Mouse (Mus musculus): ENCODE measurements around the gene Csgalnact2. TPM values are rescaled to one million over a fixed set of nuclear protein-coding genes. Genes with fewer than 3 reads are reported as not detected.

Csgalnact2 gene
- polyA plus RNA-seq, 1 experiment from 2014 or later = 19.8 TPM

DNA sequence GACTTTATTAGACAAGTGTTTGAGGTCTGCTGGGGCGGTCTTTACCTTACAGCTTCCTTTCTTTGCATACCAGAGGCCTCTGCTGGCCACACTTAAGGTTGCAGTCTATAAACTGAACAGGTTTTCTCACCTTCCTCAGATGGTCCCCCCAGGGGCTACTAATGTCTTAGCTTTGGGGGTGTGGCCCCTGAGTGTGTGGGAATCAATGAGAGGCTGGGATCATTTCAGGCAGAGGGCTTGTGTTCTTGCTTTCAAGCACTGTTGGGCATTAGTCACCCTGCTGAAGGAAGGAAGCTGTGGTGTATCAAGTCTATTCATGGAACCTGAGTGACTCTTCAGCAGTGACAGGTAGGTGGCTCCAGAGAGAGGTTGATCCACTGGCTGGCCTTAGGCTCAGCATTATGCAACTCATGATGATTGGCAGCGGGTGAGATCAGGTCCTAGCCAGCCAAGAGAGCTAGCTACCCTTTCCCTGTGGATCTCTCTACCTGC lies 39.6 kb downstream of the Csgalnact2 start:
- Histone ChIP-seq H3K27ac (no peak overlapping the region), H3K4me3 (ENCODE audit: inconsistent target) (no peak overlapping the region), H3K79me2 (ENCODE audit: inconsistent target) (no peaks in the 10 kb centered on the region), H3K36me3 (ENCODE audit: inconsistent target) (no peaks in the 10 kb centered on the region)
- WGBS (ENCODE audit: missing documents) = 50% methylated on average over 2 of the region's 2 CpGs

DNA sequence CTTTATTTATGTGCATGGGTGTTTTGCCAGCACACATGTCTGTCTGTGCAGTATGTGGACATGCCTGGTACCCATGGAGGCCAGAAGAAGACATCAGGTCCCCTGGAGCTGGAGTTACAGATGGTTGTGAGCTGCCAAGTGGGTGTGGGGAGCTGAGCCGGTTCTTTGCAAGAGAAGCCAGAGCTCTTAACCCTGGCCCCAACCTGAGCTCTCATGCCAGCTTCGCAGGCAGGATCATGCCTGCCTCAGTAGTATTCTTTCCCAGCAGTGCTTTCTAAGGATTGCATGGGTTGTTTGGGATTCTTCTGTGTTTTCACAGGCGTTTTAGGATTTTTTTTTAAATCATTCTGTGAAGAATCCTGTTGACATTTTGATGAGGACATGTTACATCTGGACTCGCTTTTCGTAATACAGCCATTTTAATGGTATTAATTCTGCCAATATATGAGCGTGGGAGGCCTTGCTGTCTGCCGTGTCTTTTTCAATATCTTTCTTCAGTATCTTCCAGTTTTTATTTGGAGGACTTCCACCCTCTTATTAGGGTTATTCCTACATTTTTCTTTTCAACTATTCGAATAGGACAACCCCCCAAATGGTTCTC lies 41.1 kb downstream of the Csgalnact2 start:
- H3K79me2 ChIP-seq (ENCODE audit: inconsistent target) = no peaks in the 10 kb centered on the region
- H3K36me3 ChIP-seq (ENCODE audit: inconsistent target) = no peaks in the 10 kb centered on the region
- H3K27ac ChIP-seq = no peak overlapping the region
- 96% methylated on average over 8 of the region's 8 CpGs for WGBS (ENCODE audit: missing documents)
- H3K4me3 ChIP-seq (ENCODE audit: inconsistent target) = no peak overlapping the region

DNA sequence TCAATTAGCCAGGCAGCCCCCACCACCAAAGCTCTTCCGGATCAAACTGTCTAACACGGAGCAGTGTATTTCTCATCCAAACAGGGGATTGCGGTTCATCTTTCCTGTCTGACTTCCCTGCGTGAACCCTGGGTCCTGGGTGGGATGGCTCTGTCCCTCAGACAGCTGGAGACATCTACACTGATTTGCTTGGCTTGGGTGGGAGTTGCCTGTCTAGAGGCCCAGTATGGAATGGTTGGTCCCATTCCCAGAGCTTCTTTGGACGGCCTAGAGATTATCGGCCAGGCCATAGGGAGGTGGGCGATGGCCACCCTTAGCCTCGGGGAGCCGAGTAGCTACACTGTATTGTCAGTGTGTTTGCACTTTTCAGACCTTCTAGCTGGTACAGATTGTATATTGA lies 48.1 kb downstream of the Csgalnact2 start:
- Histone ChIP-seq H3K27ac (no peak overlapping the region), H3K79me2 (ENCODE audit: inconsistent target) (no peaks in the 10 kb centered on the region), H3K36me3 (ENCODE audit: inconsistent target) (no peaks in the 10 kb centered on the region), H3K4me3 (ENCODE audit: inconsistent target) (no peak overlapping the region)
- 96% methylated on average over 9 of the region's 9 CpGs for WGBS (ENCODE audit: missing documents)

DNA sequence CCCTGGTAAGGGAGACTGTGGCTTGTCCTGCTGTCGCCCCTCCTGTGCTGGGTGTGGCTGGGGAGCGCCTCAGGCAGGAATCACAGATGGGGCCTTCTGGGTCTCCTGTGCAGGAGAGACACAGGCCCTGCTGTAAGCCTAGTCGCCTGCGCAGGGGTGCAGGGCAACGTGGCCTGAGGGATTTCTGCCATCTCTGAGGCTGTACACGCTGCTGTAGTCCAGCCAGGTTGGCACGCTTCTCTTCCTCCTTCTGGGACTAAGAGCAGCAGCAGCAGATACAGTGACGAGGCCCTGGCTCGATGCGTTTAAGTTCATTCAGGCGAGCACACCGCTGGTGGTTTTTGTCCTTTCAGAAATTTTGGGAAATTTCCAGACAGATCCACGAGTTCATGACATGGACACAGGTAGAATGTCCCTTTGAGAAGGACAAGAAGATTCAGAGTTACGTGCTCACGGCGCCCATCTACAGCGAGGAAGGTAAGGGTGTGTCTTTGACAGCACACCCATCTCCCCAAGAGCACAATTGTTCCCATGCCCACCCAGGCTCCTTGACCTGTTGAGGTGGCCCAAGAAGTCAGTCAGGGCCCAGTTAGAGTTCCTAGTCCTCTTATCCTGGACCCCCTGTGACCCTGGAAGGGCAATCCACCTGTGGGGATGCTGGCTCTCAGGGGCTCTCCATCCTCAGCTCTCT lies 50.0 kb downstream of the Csgalnact2 start:
- no peak overlapping the region for H3K27ac ChIP-seq
- H3K36me3 ChIP-seq (ENCODE audit: inconsistent target) = no peaks in the 10 kb centered on the region
- WGBS (ENCODE audit: missing documents) = 91% methylated on average over 17 of the region's 17 CpGs
- H3K4me3 ChIP-seq (ENCODE audit: inconsistent target) = no peak overlapping the region
- H3K79me2 ChIP-seq (ENCODE audit: inconsistent target) = no peaks in the 10 kb centered on the region

DNA sequence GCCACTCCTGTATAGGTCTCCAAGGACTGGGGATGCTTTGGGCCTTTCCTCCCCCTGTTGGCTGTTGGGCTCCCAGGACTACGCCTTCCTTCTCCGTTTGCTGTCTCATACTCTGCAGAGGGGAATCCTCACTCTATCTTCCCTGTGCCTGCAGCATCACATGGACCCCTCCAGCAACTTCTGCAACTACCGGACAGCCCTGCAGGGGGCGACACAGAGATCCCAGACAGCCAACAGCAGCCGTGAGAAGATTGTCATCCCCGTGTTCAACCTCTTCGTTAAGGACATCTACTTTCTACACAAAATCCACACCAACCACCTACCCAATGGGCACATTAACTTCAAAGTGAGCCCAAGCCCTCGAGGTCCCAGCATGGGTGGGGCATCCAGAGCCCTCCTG lies 51.0 kb downstream of the Csgalnact2 start:
- WGBS (ENCODE audit: missing documents) = 69% methylated on average over 8 of the region's 8 CpGs
- H3K36me3 ChIP-seq (ENCODE audit: inconsistent target) = no peaks in the 10 kb centered on the region
- no peaks in the 10 kb centered on the region for H3K79me2 ChIP-seq (ENCODE audit: inconsistent target)
- H3K4me3 ChIP-seq (ENCODE audit: inconsistent target) = no peak overlapping the region
- H3K27ac ChIP-seq = no peak overlapping the region

DNA sequence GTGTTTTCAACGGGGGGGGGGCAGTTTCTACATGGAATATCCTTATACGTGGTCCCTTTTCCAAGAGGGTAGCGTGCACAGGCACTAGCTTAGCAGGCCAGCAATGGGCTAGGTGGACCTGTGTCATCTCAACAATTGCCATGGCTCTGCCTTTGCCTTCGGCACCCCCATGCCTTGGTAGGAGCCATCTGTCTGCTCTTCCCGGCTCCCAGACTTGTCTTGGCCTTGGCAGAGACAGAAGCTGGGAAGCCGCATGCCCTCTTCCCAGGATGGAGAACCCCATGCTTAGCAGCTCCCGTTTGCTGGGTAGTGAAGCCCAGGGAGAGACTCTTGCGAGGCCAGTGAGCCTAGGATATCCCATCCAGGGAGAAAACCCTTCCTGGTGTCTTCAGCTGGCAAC lies 54.3 kb downstream of the Csgalnact2 start:
- Histone ChIP-seq H3K79me2 (ENCODE audit: inconsistent target) (no peaks in the 10 kb centered on the region), H3K36me3 (ENCODE audit: inconsistent target) (no peaks in the 10 kb centered on the region), H3K27ac (no peak overlapping the region), H3K4me3 (ENCODE audit: inconsistent target) (no peak overlapping the region)
- WGBS (ENCODE audit: missing documents) = 89% methylated on average over 8 of the region's 8 CpGs

DNA sequence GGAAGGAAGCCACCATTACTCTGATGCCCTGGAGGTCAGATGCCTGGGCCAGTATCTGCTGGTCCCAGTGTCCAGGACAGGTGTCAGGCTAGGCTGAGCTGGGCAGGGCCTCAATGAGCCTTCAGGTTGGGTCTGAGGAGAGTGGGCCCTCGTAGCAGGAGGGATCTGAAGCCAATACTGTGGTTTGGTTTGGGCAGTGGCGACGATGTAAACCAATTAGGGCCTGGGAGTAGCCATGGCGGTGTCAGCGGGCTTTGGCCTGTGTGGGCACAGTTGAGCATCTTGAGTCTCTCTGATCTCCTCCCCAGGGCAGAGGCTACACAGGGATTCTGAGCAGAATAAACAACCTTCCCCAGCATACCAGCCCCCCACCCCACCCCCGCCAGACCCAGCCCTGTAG lies 55.3 kb downstream of the Csgalnact2 start:
- 89% methylated on average over 6 of the region's 6 CpGs for WGBS (ENCODE audit: missing documents)
- Histone ChIP-seq H3K4me3 (ENCODE audit: inconsistent target) (no peak overlapping the region), H3K27ac (no peak overlapping the region), H3K79me2 (ENCODE audit: inconsistent target) (no peaks in the 10 kb centered on the region), H3K36me3 (ENCODE audit: inconsistent target) (no peaks in the 10 kb centered on the region)

DNA sequence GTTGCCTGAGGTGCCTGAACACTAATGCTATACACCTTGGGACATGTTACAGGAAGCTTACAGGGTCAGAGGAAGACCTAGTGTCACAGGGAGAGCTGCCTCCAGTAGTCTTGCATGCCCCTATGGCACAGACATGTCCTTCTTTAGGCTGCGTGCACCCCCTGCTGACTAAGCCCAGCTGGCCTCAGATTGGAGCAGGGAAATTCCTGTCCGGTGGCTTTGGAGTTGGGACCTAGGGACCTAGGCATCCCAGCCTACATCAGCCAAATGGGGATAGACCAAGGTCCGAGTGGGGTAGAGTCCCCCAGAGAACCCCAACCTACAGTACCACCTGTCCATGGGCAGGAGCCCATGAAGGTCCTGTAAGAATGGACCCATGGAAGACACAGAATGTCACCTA lies 56.6 kb downstream of the Csgalnact2 start:
- Histone ChIP-seq H3K79me2 (ENCODE audit: inconsistent target) (no peaks in the 10 kb centered on the region), H3K4me3 (ENCODE audit: inconsistent target) (no peak overlapping the region), H3K36me3 (ENCODE audit: inconsistent target) (no peaks in the 10 kb centered on the region), H3K27ac (no peak overlapping the region)
- 94% methylated on average over 3 of the region's 3 CpGs for WGBS (ENCODE audit: missing documents)

DNA sequence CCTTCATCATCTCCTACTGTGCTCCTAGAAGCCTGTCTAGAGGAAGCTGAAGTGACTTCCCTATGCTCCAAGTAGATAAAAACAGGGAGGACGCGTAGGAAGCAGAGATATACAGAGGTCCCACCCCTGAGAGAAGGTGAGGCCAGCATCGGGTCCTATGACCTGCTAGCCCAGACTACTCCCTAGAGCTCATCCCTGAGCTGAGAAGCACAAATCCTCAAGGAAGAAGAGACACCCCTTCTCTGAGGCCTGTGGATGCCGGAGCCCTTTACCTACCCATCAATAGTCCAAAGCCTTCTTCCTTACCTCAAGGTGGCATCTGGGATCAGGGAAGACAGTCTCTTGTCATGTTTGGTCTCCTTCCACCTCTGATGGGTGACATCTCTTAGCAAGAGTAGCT lies 58.2 kb downstream of the Csgalnact2 start:
- no peaks in the 10 kb centered on the region for H3K36me3 ChIP-seq (ENCODE audit: inconsistent target)
- WGBS (ENCODE audit: missing documents) = 96% methylated on average over 4 of the region's 4 CpGs
- no peak overlapping the region for H3K4me3 ChIP-seq (ENCODE audit: inconsistent target)
- H3K27ac ChIP-seq = no peak overlapping the region
- no peaks in the 10 kb centered on the region for H3K79me2 ChIP-seq (ENCODE audit: inconsistent target)

DNA sequence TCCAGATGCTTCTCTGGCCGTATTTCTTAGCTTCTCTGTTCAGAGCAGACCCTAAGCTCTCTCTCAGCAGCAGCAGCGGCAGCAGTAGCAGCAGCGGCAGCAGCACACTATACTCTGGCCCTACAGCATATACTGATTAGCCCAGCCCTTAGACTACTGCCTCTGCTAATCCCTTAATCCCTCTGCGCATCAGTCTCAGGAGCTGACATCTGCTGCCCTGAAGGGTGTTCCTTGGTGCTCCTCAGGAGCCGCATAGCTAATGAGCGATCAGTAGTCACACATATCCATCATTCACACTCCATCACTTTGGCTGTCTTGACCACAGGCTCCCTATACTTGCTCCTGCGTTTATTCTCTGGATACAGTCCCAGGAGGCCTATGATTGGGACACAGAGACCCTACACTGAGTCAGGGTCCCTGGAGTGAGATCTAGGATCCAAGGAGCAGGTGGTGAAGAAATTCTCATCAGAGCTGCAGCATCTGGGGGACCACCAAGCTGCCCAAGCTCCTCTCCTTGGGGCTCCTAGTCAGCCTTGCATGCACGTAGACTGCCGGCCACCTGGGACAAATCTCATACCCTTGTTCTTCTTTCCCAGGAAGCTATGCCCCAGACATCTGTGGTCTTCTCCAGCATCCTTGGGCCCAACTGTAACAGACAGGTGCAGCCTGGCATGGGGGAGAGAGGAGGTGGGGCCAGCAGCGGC lies 59.0 kb downstream of the Csgalnact2 start:
- Histone ChIP-seq H3K79me2 (ENCODE audit: inconsistent target) (no peaks in the 10 kb centered on the region), H3K4me3 (ENCODE audit: inconsistent target) (no peak overlapping the region), H3K36me3 (ENCODE audit: inconsistent target) (no peaks in the 10 kb centered on the region), H3K27ac (no peak overlapping the region)
- WGBS (ENCODE audit: missing documents) = 93% methylated on average over 10 of the region's 10 CpGs

DNA sequence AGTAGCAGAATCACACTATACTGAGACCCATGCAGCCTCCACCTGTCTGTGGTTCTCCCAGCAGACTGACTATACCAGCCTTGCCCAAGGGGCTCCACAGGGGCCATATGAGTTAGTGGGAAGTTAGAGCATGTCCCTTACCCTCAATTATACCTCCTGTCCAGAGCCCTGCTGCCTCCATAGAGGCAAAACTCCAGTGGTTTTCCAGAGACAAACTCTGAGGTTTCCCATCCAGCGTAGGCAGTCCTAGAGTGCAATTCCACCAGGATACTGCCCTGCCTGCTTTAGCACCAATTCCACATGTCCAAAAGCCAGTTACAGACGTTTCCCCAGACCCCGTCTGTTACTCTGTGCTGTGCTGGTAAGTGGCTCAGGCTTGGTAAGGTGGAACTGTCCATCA lies 59.6 kb downstream of the Csgalnact2 start:
- H3K27ac ChIP-seq = no peak overlapping the region
- no peaks in the 10 kb centered on the region for H3K36me3 ChIP-seq (ENCODE audit: inconsistent target)
- 78% methylated on average over 3 of the region's 3 CpGs for WGBS (ENCODE audit: missing documents)
- H3K4me3 ChIP-seq (ENCODE audit: inconsistent target) = no peak overlapping the region
- H3K79me2 ChIP-seq (ENCODE audit: inconsistent target) = no peaks in the 10 kb centered on the region

DNA sequence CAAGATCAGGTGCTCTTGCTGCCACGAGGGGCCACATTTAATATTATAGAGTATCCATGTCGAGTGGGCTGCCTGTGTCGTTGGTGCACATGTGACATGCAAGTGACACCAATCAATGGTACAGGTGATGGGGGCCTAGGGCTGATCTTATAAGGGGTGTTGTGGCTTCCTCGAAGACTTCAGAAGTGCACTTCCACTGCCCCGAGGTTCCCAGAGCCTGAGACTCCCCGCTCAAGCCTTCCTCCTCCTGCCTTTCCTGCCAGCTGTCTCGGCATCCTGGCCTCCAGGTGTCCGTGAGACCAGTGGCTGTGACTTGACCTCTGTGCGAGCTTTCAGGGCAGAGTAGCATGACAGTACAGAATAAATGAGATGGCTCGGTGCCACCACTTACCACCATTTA lies 60.2 kb downstream of the Csgalnact2 start:
- Histone ChIP-seq H3K4me3 (ENCODE audit: inconsistent target) (no peak overlapping the region), H3K79me2 (ENCODE audit: inconsistent target) (no peaks in the 10 kb centered on the region), H3K36me3 (ENCODE audit: inconsistent target) (no peaks in the 10 kb centered on the region), H3K27ac (no peak overlapping the region)
- 84% methylated on average over 10 of the region's 10 CpGs for WGBS (ENCODE audit: missing documents)

DNA sequence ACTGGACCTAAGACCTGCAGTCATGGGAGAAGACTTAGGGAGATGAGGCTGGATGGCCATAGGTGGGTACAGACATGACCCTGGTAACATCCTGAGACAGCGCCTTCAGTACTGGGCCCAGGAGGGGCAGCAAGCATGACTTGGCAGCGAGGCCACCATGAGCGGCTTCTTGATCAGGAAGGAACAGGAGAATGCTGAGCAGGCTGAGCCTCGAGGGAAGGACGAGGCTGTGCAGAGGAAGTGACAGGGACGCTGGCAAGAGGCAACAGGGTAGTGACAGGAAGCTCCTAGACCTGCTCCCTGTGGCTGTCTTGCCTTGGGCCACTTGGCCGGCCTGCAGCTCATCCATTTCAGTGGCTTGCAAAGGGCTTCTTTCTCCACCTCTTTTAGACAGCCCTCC lies 61.5 kb downstream of the Csgalnact2 start:
- H3K27ac ChIP-seq = no peak overlapping the region
- no peaks in the 10 kb centered on the region for H3K36me3 ChIP-seq (ENCODE audit: inconsistent target)
- H3K4me3 ChIP-seq (ENCODE audit: inconsistent target) = no peak overlapping the region
- WGBS (ENCODE audit: missing documents) = 27% methylated on average over 7 of the region's 7 CpGs
- H3K79me2 ChIP-seq (ENCODE audit: inconsistent target) = no peaks in the 10 kb centered on the region

DNA sequence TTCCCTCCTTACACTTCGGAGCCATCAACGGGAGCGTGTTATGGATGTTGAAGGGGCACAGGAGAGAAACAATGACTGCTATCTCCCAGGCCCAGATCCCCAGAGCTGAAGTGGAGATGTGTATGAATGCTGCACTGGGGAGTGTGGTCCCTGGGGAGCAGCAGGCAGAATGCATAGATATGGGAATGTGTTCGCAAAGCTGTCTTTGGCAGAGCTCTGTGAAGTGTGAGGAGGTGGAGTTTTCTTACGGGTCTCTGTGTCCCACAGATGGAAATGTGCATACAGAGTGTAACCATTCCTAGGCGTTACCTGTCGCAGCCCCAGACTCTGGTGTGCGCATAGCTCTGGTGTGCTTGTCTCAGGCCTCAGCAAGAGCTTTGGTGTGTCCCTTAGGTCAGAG lies 62.2 kb downstream of the Csgalnact2 start:
- Histone ChIP-seq H3K79me2 (ENCODE audit: inconsistent target) (no peaks in the 10 kb centered on the region), H3K4me3 (ENCODE audit: inconsistent target) (no peak overlapping the region), H3K36me3 (ENCODE audit: inconsistent target) (no peaks in the 10 kb centered on the region), H3K27ac (no peak overlapping the region)
- WGBS (ENCODE audit: missing documents) = 98% methylated on average over 8 of the region's 8 CpGs

DNA sequence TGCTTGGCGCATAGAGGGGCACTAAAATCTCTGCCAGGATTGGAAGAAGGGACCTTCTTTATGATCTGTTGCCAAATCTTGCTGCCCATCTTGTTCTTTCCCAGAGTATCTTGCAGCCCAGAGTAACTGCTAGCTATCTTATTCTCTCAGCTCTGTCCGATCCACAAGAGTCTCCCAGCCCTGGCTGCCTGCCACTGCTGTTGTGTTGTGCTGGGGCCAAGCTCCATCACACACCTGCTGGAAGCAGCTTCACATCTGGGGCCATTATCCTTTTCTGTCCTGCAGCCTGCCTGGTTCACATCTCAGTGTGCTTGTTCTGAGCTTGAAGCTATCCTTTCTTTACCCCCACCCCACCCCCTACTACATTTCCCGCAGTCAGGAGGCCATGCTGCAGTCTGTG lies 62.7 kb downstream of the Csgalnact2 start:
- WGBS (ENCODE audit: missing documents) = 91% methylated on average over 3 of the region's 3 CpGs
- H3K4me3 ChIP-seq (ENCODE audit: inconsistent target) = no peak overlapping the region
- no peaks in the 10 kb centered on the region for H3K79me2 ChIP-seq (ENCODE audit: inconsistent target)
- H3K36me3 ChIP-seq (ENCODE audit: inconsistent target) = no peaks in the 10 kb centered on the region
- H3K27ac ChIP-seq = no peak overlapping the region
